Mouse (Mus musculus) liver, adult 2 months (tissue): ENCODE data around the gene Kcnab1. TPM values are rescaled to one million over a fixed set of nuclear protein-coding genes. Genes with fewer than 3 reads are reported as not detected.
A peak's percentile ranks its signal among the peaks of the same experiment; 100 is the strongest.

Experiments used
- DNase-seq: peaks from one replicate; pipeline ENCODE4 v3.0.0-alpha.2; 2011; ENCODE audit warnings: low read depth, low spot score; ENCODE audit errors: extremely low read depth
- H3K27ac ChIP-seq: fragments of 200-500 bp; replicated peaks from 2 replicates; pipeline ENCODE4 v1.5.1; 2012; ENCODE audit warnings: low read depth, mild to moderate bottlenecking, control low read depth, inconsistent platforms, low read length; ENCODE audit not compliant: insufficient read depth
- H3K27me3 ChIP-seq: fragments of 200-500 bp; 2 replicates; pipeline ENCODE4 v1.6.1; 2012; ENCODE audit warnings: mild to moderate bottlenecking, moderate library complexity, low read length, inconsistent platforms; ENCODE audit not compliant: control insufficient read depth, insufficient read depth
- H3K36me3 ChIP-seq: fragments of 200-500 bp; 2 replicates; pipeline ENCODE4 v1.6.1; 2012; ENCODE audit warnings: low read length, inconsistent platforms; ENCODE audit not compliant: control insufficient read depth, insufficient read depth
- H3K4me1 ChIP-seq: fragments of 200-500 bp; 2 replicates; pipeline ENCODE4 v1.6.1; 2011; ENCODE audit warnings: low read length; ENCODE audit not compliant: control insufficient read depth, insufficient read depth
- H3K4me3 ChIP-seq: fragments of 200-500 bp; 2 replicates; pipeline ENCODE4 v1.5.1; 2011; ENCODE audit warnings: low read depth, mild to moderate bottlenecking, control low read depth, low read length, moderate library complexity; ENCODE audit not compliant: insufficient read depth
- H3K79me2 ChIP-seq: fragments of 200-500 bp; 2 replicates; pipeline ENCODE4 v1.6.1; 2012; ENCODE audit warnings: inconsistent platforms, mild to moderate bottlenecking, low read length, moderate library complexity; ENCODE audit not compliant: control insufficient read depth, insufficient read depth
- H3K9ac ChIP-seq: fragments of 200-500 bp; 2 replicates; pipeline ENCODE4 v1.6.1; 2012; ENCODE audit warnings: low read depth, mild to moderate bottlenecking, control low read depth, inconsistent platforms, low read length
- CTCF ChIP-seq: fragments of 200-500 bp; IDR thresholded peaks from 2 replicates; pipeline ENCODE4 v1.5.1; 2011; ENCODE audit warnings: low read depth, low read length, control low read depth
- POLR2A ChIP-seq: fragments of 200-500 bp; IDR thresholded peaks from 2 replicates; pipeline ENCODE4 v1.6.1; 2011; ENCODE audit warnings: low read length, control low read depth; ENCODE audit not compliant: insufficient read depth; ENCODE audit errors: extremely low read depth
- WGBS: fragments of 180-500 bp; shearing (Covaris S2); methylation state at CpG from one replicate; pipeline ENCODE4 v1.1.7; 2018; 5-methylcytosine and 5-hydroxymethylcytosine counted together
- polyA plus RNA-seq: library from polyadenylated mRNA; depleted of rRNA; stranded (reverse); fragments of >200 nt; gene quantifications from 2 replicates; pipeline ENCODE4 v1.2.3, GENCODE M21; 2012
- total RNA-seq: library from RNA; depleted of rRNA; stranded (reverse); fragments of >200 nt; gene quantifications from 2 replicates; pipeline ENCODE4 v1.2.3, GENCODE M21; 2014

Kcnab1 gene
- total and polyA plus RNA-seq, 2 experiments, result 0.06 to 0.28 TPM

DNA sequence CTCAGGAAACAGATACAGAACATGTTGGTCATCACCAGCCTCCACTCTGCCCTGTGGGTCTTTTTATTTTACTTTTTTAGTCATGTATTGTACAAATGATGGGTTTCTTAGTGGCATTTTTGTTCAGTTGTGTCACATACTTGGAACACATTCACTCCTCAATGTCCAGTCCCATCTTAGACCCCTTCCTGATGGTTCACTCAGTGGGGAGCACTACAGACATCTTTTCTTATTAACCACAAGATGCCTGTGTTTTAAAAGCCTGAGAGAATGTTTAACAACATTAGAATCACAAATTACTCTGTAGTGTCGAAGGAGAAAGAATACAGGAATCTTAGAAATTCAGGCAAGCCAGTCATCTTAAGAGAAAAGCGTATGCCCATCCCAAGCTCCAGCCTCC lies 249.7 kb downstream of the Kcnab1 start:
- 94% methylated on average over 2 of the region's 2 CpGs for WGBS
- Histone ChIP-seq H3K9ac (no peak overlapping the region), H3K27ac (no peak overlapping the region), H3K27me3 (no peaks in the 10 kb centered on the region), H3K4me3 (no peak overlapping the region), H3K79me2 (no peaks in the 10 kb centered on the region), H3K4me1 (peaks cover 16% of the 10 kb centered on the region), H3K36me3 (no peaks in the 10 kb centered on the region)
- no peak for DNase-seq
- TF ChIP-seq POLR2A, result no peak

DNA sequence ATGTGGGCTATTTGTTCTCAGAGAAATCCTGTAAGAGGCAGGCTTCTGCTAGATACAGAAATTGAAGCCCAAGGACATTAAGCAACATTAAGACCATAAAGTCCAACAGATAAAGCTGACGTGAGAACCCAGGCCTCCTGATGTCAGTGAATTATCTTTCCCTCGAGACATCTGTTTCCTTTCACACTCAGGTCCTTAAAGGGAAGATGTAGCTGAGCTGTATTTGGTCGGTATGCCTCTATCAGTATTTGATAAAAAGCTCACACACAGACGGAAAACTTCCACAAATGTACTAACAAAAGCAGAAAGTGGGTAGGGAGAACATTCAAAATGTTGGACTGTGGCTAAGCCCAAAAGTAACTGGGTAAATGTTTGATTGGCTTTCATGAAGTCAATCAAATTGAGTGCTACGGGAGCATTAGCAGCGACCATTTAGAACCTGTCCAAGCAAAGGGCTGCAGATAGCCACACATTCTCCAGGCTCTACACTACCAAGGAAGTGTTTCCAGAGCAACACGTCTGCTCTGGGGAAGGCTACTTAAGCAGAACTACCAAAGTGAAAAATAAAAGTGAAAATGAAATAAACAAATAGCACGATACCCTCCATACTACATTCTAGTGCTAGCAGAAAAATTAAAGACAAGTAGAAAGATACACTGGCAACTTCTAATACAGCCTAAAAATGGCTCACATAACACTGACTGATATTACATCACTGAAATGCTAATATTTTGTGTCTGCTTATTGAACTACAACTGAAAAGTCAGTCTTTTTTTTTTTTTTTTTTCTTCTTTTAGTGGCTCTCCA lies 251.2 kb downstream of the Kcnab1 start:
- no peak overlapping the region for H3K27ac ChIP-seq

GRCm38 (mm10) chr3:65363438-65363837 lies 254.3 kb downstream of the Kcnab1 start:
- H3K36me3 ChIP-seq, result no peaks in the 10 kb centered on the region
- no peak overlapping the region for H3K4me3 ChIP-seq
- peaks cover 14% of the 10 kb centered on the region for H3K4me1 ChIP-seq
- H3K27me3 ChIP-seq, result no peaks in the 10 kb centered on the region
- no peak for TF ChIP-seq CTCF
- TF ChIP-seq POLR2A, result no peak
- WGBS, result 75% methylated on average over 1 of the region's 1 CpGs
- no peak overlapping the region for H3K27ac ChIP-seq
- H3K79me2 ChIP-seq, result no peaks in the 10 kb centered on the region
- H3K9ac ChIP-seq, result no peak overlapping the region
- DNase-seq, result peak; percentile 74

More for the DNA sequence above, 251.2 kb downstream of the Kcnab1 start:
- WGBS, result 69% methylated on average over 8 of the region's 8 CpGs
- Histone ChIP-seq H3K79me2 (no peaks in the 10 kb centered on the region), H3K9ac (no peak overlapping the region), H3K36me3 (no peaks in the 10 kb centered on the region), H3K4me3 (no peak overlapping the region), H3K27me3 (no peaks in the 10 kb centered on the region), H3K4me1 (peaks cover 21% of the 10 kb centered on the region)
- DNase-seq, result no peak
- TF ChIP-seq POLR2A (no peak), CTCF (no peak)

DNA sequence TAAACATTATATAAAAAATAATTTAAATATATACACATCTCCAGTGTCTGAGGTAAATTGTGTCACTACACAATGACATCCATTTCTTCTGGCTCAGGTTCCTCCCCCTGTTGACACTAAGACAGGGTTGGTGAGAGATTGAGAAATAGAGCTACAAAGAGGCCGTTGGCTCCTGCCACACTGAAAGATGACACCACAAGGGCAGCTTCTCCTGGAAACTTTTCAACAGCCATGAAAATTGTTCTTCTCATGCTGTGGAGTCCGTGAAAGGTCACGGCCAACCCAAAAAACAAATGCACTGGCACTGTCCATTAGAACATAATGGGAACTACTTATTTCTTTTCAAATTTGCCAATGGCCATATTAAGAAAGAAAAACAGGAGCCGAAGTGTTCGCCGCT lies 256.0 kb downstream of the Kcnab1 start:
- H3K27ac ChIP-seq, result peak overlapping the region; percentile 79; the same call in 1 of the 2 replicates
- peak; percentile 98 for DNase-seq
- TF ChIP-seq POLR2A (no peak), CTCF (no peak)
- no peaks in the 10 kb centered on the region for H3K36me3 ChIP-seq
- H3K27me3 ChIP-seq, result no peaks in the 10 kb centered on the region
- no peak overlapping the region for H3K9ac ChIP-seq
- 31% methylated on average over 6 of the region's 6 CpGs for WGBS
- H3K79me2 ChIP-seq, result no peaks in the 10 kb centered on the region
- peaks cover 14% of the 10 kb centered on the region for H3K4me1 ChIP-seq
- no peak overlapping the region for H3K4me3 ChIP-seq

DNA sequence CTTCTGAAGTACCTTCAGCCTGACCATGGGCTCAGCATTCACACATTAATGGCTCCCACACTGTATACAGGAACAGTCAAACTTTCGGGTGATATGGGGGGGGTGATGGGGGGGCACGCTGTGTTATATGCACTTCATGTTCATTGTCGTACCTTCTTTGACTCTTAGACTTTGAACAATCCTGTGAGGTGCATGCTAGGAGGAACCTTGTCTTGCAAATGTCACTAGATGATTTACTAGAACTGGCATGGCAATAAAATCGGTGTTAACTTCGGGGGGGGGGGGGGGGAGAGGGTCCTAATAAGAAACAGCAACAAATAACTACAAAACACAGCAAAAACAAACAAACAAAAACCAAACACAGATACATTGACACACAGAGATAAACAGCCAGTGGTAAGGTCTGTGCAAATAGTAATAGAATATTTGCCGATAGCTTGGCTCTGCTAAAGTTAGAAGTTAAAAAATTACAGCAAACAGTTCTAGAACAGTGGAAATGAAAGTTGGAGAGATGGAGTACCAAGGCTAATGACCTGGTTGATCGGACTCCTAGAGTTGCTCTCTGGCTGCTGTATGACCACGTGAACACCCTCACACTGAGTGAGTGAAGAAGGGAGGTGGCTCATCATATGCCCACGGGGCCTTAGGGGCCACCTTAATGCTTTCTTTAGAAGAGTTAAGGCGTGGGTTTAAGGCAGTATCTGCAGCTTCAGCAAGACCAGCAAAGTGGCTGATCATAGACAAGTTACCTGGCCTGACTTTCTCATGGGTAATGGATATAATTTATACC lies 256.9 kb downstream of the Kcnab1 start:
- peak overlapping the region; percentile 89 for H3K27ac ChIP-seq
- WGBS, result 21% methylated on average over 10 of the region's 10 CpGs
- H3K4me1 ChIP-seq, result peaks cover 14% of the 10 kb centered on the region
- no peaks in the 10 kb centered on the region for H3K27me3 ChIP-seq
- H3K9ac ChIP-seq, result no peak overlapping the region
- H3K79me2 ChIP-seq, result no peaks in the 10 kb centered on the region
- no peaks in the 10 kb centered on the region for H3K36me3 ChIP-seq
- peak; percentile 99 for DNase-seq
- TF ChIP-seq POLR2A, result no peak
- no peak for TF ChIP-seq CTCF
- H3K4me3 ChIP-seq, result no peak overlapping the region

GRCm38 (mm10) chr3:65367944-65368343 lies 258.8 kb downstream of the Kcnab1 start:
- no peak overlapping the region for H3K4me3 ChIP-seq
- H3K79me2 ChIP-seq, result no peaks in the 10 kb centered on the region
- H3K4me1 ChIP-seq, result peaks cover 16% of the 10 kb centered on the region
- TF ChIP-seq POLR2A (no peak), CTCF (no peak)
- H3K27me3 ChIP-seq, result no peaks in the 10 kb centered on the region
- no peak overlapping the region for H3K27ac ChIP-seq
- H3K9ac ChIP-seq, result no peak overlapping the region
- DNase-seq, result no peak
- peaks cover 2% of the 10 kb centered on the region for H3K36me3 ChIP-seq
- WGBS, result 66% methylated on average over 4 of the region's 4 CpGs
